Mouse (Mus musculus): ENCODE data around the gene Akr1e1. TPM values are rescaled to one million over a fixed set of nuclear protein-coding genes. Genes with fewer than 3 reads are reported as not detected.

Gene Akr1e1
- polyA plus RNA-seq, 1 experiment, result 25.4 TPM

DNA sequence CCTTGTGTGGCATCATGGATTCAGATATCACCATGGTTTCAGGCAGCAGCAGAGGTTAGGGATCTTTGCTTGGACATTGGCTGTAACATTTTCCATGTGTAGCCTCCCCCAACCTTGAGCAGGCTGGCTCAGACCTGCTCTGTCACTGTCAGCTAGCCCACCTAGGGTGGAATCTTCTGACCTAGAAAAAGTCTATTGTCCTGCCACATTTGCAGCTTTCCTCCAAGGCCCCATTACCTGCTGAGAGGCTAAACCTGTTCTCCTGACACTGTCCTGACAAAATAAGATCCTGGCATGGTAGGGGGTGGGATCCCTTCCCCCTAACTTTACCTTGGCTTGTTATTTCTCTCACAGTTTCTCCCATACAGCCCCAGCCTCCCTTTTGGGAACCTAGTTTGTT, 48.5 kb downstream of the Akr1e1 start:
- TF ChIP-seq POLR2A (IDR thresholded peaks at IDR 0.05; ENCODE audit: insufficient read depth, low read length) (no peak), EP300 (IDR thresholded peaks at IDR 0.05; ENCODE audit: insufficient read depth, low read depth, low read length) (peak; percentile 70; the same call in 1 of the 2 replicates), CTCF (IDR thresholded peaks at IDR 0.05; ENCODE audit: low read depth, low read length) (no peak)

DNA sequence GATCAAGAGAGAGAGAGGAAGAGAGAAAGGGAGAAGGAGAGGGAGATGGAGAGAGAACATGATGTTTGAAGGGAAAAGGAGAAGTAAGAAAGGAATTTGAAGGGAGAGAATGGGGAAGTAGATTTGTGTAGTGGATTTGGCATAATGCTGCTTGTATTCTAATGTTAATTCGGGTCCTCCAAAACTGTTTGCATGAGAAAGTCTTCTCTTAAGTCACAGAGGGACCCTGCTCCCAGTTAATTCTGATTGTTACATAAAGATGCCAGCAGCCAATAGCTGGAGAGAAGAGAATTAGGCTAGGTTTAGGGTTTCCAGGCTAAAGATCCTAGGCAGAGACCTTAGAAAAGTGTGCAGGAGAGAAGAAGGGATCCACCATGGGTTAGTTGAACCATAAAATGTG, 49.8 kb downstream of the Akr1e1 start:
- H3K27me3 ChIP-seq (ENCODE audit: control insufficient read depth, insufficient read depth, low read length, poor library complexity, severe bottlenecking), result no peaks in the 10 kb centered on the region
- no peak overlapping the region for H3K4me3 ChIP-seq (ENCODE audit: low read depth, low read length)
- TF ChIP-seq POLR2A (IDR thresholded peaks at IDR 0.05; ENCODE audit: insufficient read depth, low read length), result no peak
- no peak for TF ChIP-seq CTCF (IDR thresholded peaks at IDR 0.05; ENCODE audit: low read depth, low read length)
- TF ChIP-seq EP300 (IDR thresholded peaks at IDR 0.05; ENCODE audit: insufficient read depth, low read depth, low read length), result no peak
- no peak overlapping the region for H3K9ac ChIP-seq (ENCODE audit: low read depth, poor library complexity, severe bottlenecking)
- 0 out of 2 replicates have a peak overlapping the region, but pooled peaks have one; percentile 59 for H3K27ac ChIP-seq (ENCODE audit: insufficient read depth, low read length)
- no peaks in the 10 kb centered on the region for H3K9me3 ChIP-seq (replicated peaks; ENCODE audit: control insufficient read depth, insufficient read depth, low read length, poor library complexity, severe bottlenecking)
- peaks cover 2% of the 10 kb centered on the region for H3K4me1 ChIP-seq (ENCODE audit: control insufficient read depth, insufficient read depth, low read length)
- no peaks in the 10 kb centered on the region for H3K36me3 ChIP-seq (ENCODE audit: control insufficient read depth, insufficient read depth, low read length, poor library complexity, severe bottlenecking)

More for the DNA sequence above, 48.5 kb downstream of the Akr1e1 start:
- no peaks in the 10 kb centered on the region; the same call in 1 of the 2 replicates for H3K36me3 ChIP-seq (ENCODE audit: control insufficient read depth, insufficient read depth, low read length, poor library complexity, severe bottlenecking)
- H3K27me3 ChIP-seq (ENCODE audit: control insufficient read depth, insufficient read depth, low read length, poor library complexity, severe bottlenecking), result no peaks in the 10 kb centered on the region
- H3K9me3 ChIP-seq (replicated peaks; ENCODE audit: control insufficient read depth, insufficient read depth, low read length, poor library complexity, severe bottlenecking), result 0 out of 2 replicates have a peak, but pooled peaks cover 1% of the 10 kb centered on the region
- H3K4me3 ChIP-seq (ENCODE audit: low read depth, low read length), result no peak overlapping the region
- H3K4me1 ChIP-seq (ENCODE audit: control insufficient read depth, insufficient read depth, low read length), result peaks cover 2% of the 10 kb centered on the region
- H3K9ac ChIP-seq (ENCODE audit: low read depth, poor library complexity, severe bottlenecking), result no peak overlapping the region
- peak overlapping the region; percentile 38; the same call in 1 of the 2 replicates for H3K27ac ChIP-seq (ENCODE audit: insufficient read depth, low read length)

Other genes starting within 250 kb of the Akr1e1 start
- not detected in 2 replicates for gene Akr1c6, start 174.9 kb downstream of the Akr1e1 start, polyA plus RNA-seq (2011; ENCODE audit: insufficient read depth, insufficient read length, low read depth, missing spikeins)
- gene Akr1c20, start 85.8 kb downstream of the Akr1e1 start, polyA plus RNA-seq (2011; ENCODE audit: insufficient read depth, insufficient read length, low read depth, missing spikeins), result not detected in 2 replicates
- not detected in 2 replicates for gene Akr1c21, start 35.1 kb downstream of the Akr1e1 start, polyA plus RNA-seq (2011; ENCODE audit: insufficient read depth, insufficient read length, low read depth, missing spikeins)

Data from ES-Bruce4 (cell line).